Mouse (Mus musculus): ENCODE data around the gene Nmrk2. TPM values are rescaled to one million over a fixed set of nuclear protein-coding genes. Genes with fewer than 3 reads are reported as not detected.

The Nmrk2 gene
- polyA plus RNA-seq, 2 experiments from 2014 or later, result 0.31 to 0.44 TPM

- no peak for ATAC-seq
These were observed 14.4 kb upstream of the Nmrk2 start for GRCm38 (mm10) chr10:81216260-81216659.

- ATAC-seq, result no peak
These were observed 8.3 kb upstream of the Nmrk2 start for GRCm38 (mm10) chr10:81210154-81210553.

GRCm38 (mm10) chr10:81204137-81204536 is 2.3 kb upstream of the Nmrk2 start:
- ATAC-seq, result no peak

GRCm38 (mm10) chr10:81202978-81203720 is 1.3 kb upstream of the Nmrk2 start:
- no peak for ATAC-seq

GRCm38 (mm10) chr10:81200605-81201287 is 1.1 kb downstream of the Nmrk2 start:
- ATAC-seq, result no peak

GRCm38 (mm10) chr10:81200141-81200540 is 1.7 kb downstream of the Nmrk2 start:
- ATAC-seq, result no peak

GRCm38 (mm10) chr10:81198990-81199389 is 2.9 kb downstream of the Nmrk2 start:
- ATAC-seq, result no peak

GRCm38 (mm10) chr10:81198230-81198629 is 3.6 kb downstream of the Nmrk2 start:
- peak; percentile 24 for ATAC-seq

- no peak for ATAC-seq
These were observed 4.5 kb downstream of the Nmrk2 start for GRCm38 (mm10) chr10:81197305-81197704.

GRCm38 (mm10) chr10:81196470-81197065 is 5.3 kb downstream of the Nmrk2 start:
- no peak for ATAC-seq

GRCm38 (mm10) chr10:81195300-81195699 is 6.6 kb downstream of the Nmrk2 start:
- no peak for ATAC-seq

- peak; percentile 45 for ATAC-seq
These were observed 7.7 kb downstream of the Nmrk2 start for GRCm38 (mm10) chr10:81193991-81194774.

GRCm38 (mm10) chr10:81192968-81193501 is 8.8 kb downstream of the Nmrk2 start:
- no peak for ATAC-seq

- peak; percentile 78 for ATAC-seq
These were observed 9.4 kb downstream of the Nmrk2 start for GRCm38 (mm10) chr10:81192270-81192967.

- ATAC-seq, result no peak
These were observed 10.4 kb downstream of the Nmrk2 start for GRCm38 (mm10) chr10:81191342-81191982.

- no peak for ATAC-seq
These were observed 10.9 kb downstream of the Nmrk2 start for GRCm38 (mm10) chr10:81190912-81191321.

GRCm38 (mm10) chr10:81190236-81190911 is 11.5 kb downstream of the Nmrk2 start:
- ATAC-seq, result no peak

GRCm38 (mm10) chr10:81189821-81190220 is 12.0 kb downstream of the Nmrk2 start:
- ATAC-seq, result no peak

- ATAC-seq, result no peak
These were observed 14.7 kb downstream of the Nmrk2 start for GRCm38 (mm10) chr10:81187161-81187560.

GRCm38 (mm10) chr10:81184765-81185164 is 17.1 kb downstream of the Nmrk2 start:
- no peak for ATAC-seq

GRCm38 (mm10) chr10:81183805-81184204 is 18.0 kb downstream of the Nmrk2 start, which contains the start of gene 4930442H23Rik:
Gene 4930442H23Rik, minus strand, starts transcription at chr10:81183849.
- ATAC-seq, result no peak

Measured in CD4-positive, CD25-positive, alpha-beta regulatory T cell, adult 4 months (primary cell).